Mouse (Mus musculus) C2C12 (cell line): Measurements from ENCODE around the gene Plcb4. TPM values are rescaled to one million over a fixed set of nuclear protein-coding genes. Genes with fewer than 3 reads are reported as not detected.

ENCODE experiments used
- H3K27me3 ChIP-seq: one replicate; pipeline ENCODE4 v1.6.1; 2011; ENCODE audit not compliant: control insufficient read depth, insufficient read depth, insufficient read length
- H3K36me3 ChIP-seq: one replicate; pipeline ENCODE4 v1.6.1; 2011; ENCODE audit not compliant: control insufficient read depth, insufficient read depth
- H3K4me3 ChIP-seq: one replicate; pipeline ENCODE4 v1.5.1; 2011; ENCODE audit warnings: mild to moderate bottlenecking, control low read depth; ENCODE audit not compliant: poor library complexity, insufficient read depth, severe bottlenecking
- H3K79me2 ChIP-seq: one replicate; pipeline ENCODE4 v1.6.1; 2011; ENCODE audit not compliant: control insufficient read depth, insufficient read depth
- H3K79me3 ChIP-seq: one replicate; pipeline ENCODE4 v1.6.1; 2011; ENCODE audit warnings: low read depth, control low read depth
- H3ac ChIP-seq: one replicate; pipeline ENCODE3; 2011; ENCODE audit warnings: low read depth; ENCODE audit not compliant: control insufficient read depth, insufficient read length
- CEBPB ChIP-seq: IDR thresholded peaks from one replicate; pipeline ENCODE4 v1.6.1; 2011; ENCODE audit warnings: low read depth, mild to moderate bottlenecking, control low read depth, moderate library complexity
- CTCF ChIP-seq: IDR thresholded peaks from one replicate; pipeline ENCODE4 v1.5.1; 2011; ENCODE audit not compliant: control insufficient read depth, insufficient read depth, insufficient read length
- FOSL1 ChIP-seq: IDR thresholded peaks from one replicate; pipeline ENCODE4 v1.8.0; 2011; ENCODE audit warnings: mild to moderate bottlenecking, low read length; ENCODE audit not compliant: poor library complexity, insufficient read depth, severe bottlenecking
- MAX ChIP-seq: IDR thresholded peaks from one replicate; pipeline ENCODE4 v1.6.1; 2011; ENCODE audit warnings: mild to moderate bottlenecking, control low read depth
- MYOD1 ChIP-seq: IDR thresholded peaks from one replicate; pipeline ENCODE4 v1.6.1; 2011; ENCODE audit warnings: low read depth; ENCODE audit not compliant: control insufficient read depth, insufficient read length
- MYOG ChIP-seq: IDR thresholded peaks from one replicate; pipeline ENCODE4 v1.6.1; 2011; ENCODE audit not compliant: control insufficient read depth, insufficient read length; ENCODE audit errors: extremely low read depth
- USF1 ChIP-seq: IDR thresholded peaks from one replicate; pipeline ENCODE4 v1.6.1; 2011; ENCODE audit warnings: low read depth, mild to moderate bottlenecking, control low read depth, moderate library complexity
- polyA plus RNA-seq: library from polyadenylated mRNA; unstranded; fragments of >200 nt; fragmentation: generic; extraction: Trizol; gene quantifications from one replicate; pipeline ENCODE4 v1.2.1, GENCODE M21; 2012; ENCODE audit warnings: missing spikeins

Plcb4 gene
- polyA plus RNA-seq, 1 experiment = 3.0 TPM

GRCm38 (mm10) chr2:135862489-135863390 lies 203.9 kb downstream of the Plcb4 start:
- no peaks in the 10 kb centered on the region for H3K79me3 ChIP-seq
- no peaks in the 10 kb centered on the region for H3K27me3 ChIP-seq
- H3ac ChIP-seq = no peak overlapping the region
- H3K4me3 ChIP-seq = no peak overlapping the region
- H3K79me2 ChIP-seq = no peaks in the 10 kb centered on the region
- H3K36me3 ChIP-seq = no peaks in the 10 kb centered on the region
- TF ChIP-seq USF1 (no peak), MYOD1 (peak; percentile 22)

- Histone ChIP-seq H3K36me3 (no peaks in the 10 kb centered on the region), H3ac (no peak overlapping the region), H3K27me3 (no peaks in the 10 kb centered on the region), H3K79me3 (no peaks in the 10 kb centered on the region), H3K4me3 (no peak overlapping the region), H3K79me2 (no peaks in the 10 kb centered on the region)
- no peak for TF ChIP-seq USF1
- TF ChIP-seq CEBPB = no peak
- TF ChIP-seq MYOD1 = peak; percentile 17
- peak; percentile 33 for TF ChIP-seq FOSL1
- no peak for TF ChIP-seq MAX
- no peak for TF ChIP-seq CTCF
Observed at GRCm38 (mm10) chr2:135863391-135864076, 204.7 kb downstream of the Plcb4 start.

- Histone ChIP-seq H3ac (no peak overlapping the region), H3K79me2 (no peaks in the 10 kb centered on the region), H3K4me3 (no peak overlapping the region), H3K79me3 (no peaks in the 10 kb centered on the region), H3K27me3 (no peaks in the 10 kb centered on the region), H3K36me3 (no peaks in the 10 kb centered on the region)
- no peak for TF ChIP-seq FOSL1
- TF ChIP-seq CTCF = no peak
- TF ChIP-seq MAX = no peak
- TF ChIP-seq MYOD1 = no peak
- no peak for TF ChIP-seq MYOG
- TF ChIP-seq USF1 = no peak
- no peak for TF ChIP-seq CEBPB
Observed at GRCm38 (mm10) chr2:135866421-135866820, 207.6 kb downstream of the Plcb4 start.

- TF ChIP-seq USF1 (no peak), CEBPB (no peak), CTCF (no peak), MYOG (no peak), MYOD1 (no peak), FOSL1 (no peak), MAX (no peak)
- no peaks in the 10 kb centered on the region for H3K36me3 ChIP-seq
- H3K79me3 ChIP-seq = no peaks in the 10 kb centered on the region
- H3ac ChIP-seq = no peak overlapping the region
- H3K4me3 ChIP-seq = no peak overlapping the region
- no peaks in the 10 kb centered on the region for H3K27me3 ChIP-seq
- H3K79me2 ChIP-seq = no peaks in the 10 kb centered on the region
Observed at GRCm38 (mm10) chr2:135866838-135867237, 208.0 kb downstream of the Plcb4 start.

- H3K79me2 ChIP-seq = no peaks in the 10 kb centered on the region
- no peak overlapping the region for H3ac ChIP-seq
- no peaks in the 10 kb centered on the region for H3K79me3 ChIP-seq
- no peaks in the 10 kb centered on the region for H3K36me3 ChIP-seq
- H3K4me3 ChIP-seq = no peak overlapping the region
- no peaks in the 10 kb centered on the region for H3K27me3 ChIP-seq
- TF ChIP-seq CEBPB (no peak), FOSL1 (no peak), MYOG (no peak), MAX (no peak), MYOD1 (no peak), USF1 (no peak), CTCF (no peak)
Observed at GRCm38 (mm10) chr2:135869637-135870036, 210.8 kb downstream of the Plcb4 start.

- no peaks in the 10 kb centered on the region for H3K79me2 ChIP-seq
- H3K27me3 ChIP-seq = no peaks in the 10 kb centered on the region
- no peaks in the 10 kb centered on the region for H3K36me3 ChIP-seq
- H3K4me3 ChIP-seq = no peak overlapping the region
- H3K79me3 ChIP-seq = no peaks in the 10 kb centered on the region
- no peak overlapping the region for H3ac ChIP-seq
- no peak for TF ChIP-seq CEBPB
- TF ChIP-seq CTCF = no peak
- TF ChIP-seq USF1 = no peak
- TF ChIP-seq MYOG = no peak
- no peak for TF ChIP-seq MYOD1
- no peak for TF ChIP-seq FOSL1
- TF ChIP-seq MAX = no peak
Observed at GRCm38 (mm10) chr2:135873146-135873545, 214.3 kb downstream of the Plcb4 start.
